Mouse (Mus musculus) frontal cortex, postnatal 10 days (tissue): ENCODE measurements around the gene Rab9.

Experiments used
- DNase-seq, 2 experiments: peaks; one replicate each; pipeline ENCODE4 v3.0.0; 2022; ENCODE audit warnings: low spot score in 2 of 2, mixed read lengths in 1 of 2

The Rab9 gene

DNA sequence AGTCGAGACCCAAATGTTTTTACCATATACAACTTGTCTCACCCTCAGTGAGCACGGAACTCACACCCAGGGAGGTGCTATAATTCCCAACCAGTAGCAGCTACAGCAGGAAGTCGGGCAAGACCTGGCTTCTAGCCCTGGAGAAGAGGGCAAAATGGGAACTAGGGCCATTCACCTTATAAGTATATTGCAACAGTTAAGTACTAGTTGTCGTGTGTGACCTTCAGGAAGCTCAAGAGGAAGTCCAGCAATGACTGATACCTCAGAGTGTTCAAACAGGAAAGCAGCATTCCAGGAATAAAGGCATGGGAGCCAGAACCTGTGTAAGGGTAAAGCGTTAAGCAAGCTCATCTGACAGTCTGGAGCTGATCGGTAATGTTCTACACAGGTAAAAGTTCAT lies 26.1 kb downstream of the Rab9 start:
- no peak for DNase-seq

DNA sequence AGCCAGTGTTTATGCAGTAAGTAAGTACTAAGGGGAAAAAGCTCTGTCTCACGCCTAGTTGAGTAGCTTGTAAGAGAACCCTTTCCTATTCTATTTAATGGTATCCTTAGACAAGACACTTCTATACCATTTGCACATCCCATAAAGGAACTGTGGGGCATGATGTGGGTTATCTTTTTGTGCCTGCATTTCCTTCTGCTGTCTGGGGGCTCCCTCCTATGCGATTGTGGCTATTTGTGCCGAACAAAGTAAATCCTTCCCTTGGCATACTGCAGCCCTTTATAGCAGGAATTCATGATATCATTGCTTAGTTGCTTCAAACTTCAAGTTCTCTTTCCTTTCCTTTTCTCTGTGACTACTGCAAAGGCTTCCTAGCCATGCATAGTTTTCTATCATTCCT lies 35.1 kb downstream of the Rab9 start:
- DNase-seq = no peak

DNA sequence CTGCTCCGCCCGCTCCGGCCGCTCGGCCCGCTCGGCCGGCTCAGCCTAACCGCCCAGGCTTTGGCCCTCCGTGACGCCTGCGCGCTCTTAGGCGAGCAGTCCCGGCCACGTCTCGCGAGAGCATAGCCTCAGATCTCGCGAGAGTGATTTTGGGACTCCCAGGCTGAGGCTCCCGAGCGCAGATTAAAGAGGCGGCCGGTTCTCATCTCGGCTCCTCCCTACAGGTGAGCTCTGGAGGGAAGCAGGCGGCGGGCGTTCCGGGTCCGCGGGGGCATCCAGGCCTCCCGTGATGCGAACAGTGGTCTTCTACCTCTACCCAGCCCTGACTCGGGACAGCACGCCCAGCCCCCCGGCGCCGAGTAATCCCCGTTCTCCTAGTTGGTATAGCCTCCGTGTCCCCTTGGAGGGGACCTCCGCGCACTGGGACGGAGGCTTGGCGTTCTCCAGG lies 39.0 kb downstream of the Rab9 start, which contains the start of gene Ofd1:
Gene Ofd1, minus strand, starts transcription at position 89 of the 448 bp plus-strand sequence.
- DNase-seq = peak; percentile 82 to 85

DNA sequence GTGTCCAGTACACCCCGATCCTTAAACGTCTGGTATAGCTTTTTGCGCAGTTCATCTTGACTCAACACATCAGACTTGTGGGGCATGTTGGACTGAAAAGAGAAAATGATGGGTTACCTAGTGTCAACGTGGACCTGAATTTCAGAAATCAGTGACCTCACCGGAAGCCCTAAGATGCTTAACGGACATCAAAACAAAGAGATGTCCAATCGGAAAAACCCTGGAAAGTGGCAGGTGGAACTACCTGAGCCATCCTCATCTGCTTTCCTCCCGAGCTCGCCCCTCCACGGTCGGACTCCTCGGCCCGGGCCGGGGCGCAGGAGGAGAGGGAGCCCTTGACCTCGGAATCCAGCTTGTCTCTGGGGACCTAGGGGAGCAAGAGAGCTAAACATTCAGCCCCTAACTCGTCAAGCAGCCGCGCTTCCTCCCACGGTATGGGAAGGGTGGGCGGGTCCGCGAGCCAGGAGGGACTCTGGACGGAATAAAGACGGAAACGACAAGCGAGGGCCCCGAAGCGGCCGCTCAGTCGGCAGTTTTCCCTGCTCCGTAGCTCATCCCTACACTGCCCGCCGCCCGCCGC lies 39.5 kb downstream of the Rab9 start, which contains the start of gene Trappc2:
Gene Trappc2, plus strand, starts transcription at position 539 of the 580 bp plus-strand sequence.
- no peak for DNase-seq

DNA sequence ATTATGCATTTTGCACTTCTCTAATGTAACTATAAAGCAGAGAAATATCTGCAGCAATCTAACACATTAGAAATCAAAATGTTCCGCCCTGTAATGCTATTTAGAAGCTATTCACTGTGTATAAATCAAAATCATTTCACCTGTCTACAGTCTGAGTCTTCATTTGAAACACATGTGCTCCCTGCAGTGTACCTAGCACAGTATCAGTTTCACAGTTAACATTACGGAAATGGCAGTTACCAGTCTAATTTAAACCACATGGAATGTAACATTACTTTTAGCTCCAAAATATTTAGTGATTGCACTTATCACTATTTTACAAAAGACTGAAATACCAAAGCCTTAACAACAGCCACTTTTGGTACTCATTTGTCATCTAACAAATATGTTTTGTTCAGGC lies 44.9 kb downstream of the Rab9 start:
- no peak for DNase-seq

DNA sequence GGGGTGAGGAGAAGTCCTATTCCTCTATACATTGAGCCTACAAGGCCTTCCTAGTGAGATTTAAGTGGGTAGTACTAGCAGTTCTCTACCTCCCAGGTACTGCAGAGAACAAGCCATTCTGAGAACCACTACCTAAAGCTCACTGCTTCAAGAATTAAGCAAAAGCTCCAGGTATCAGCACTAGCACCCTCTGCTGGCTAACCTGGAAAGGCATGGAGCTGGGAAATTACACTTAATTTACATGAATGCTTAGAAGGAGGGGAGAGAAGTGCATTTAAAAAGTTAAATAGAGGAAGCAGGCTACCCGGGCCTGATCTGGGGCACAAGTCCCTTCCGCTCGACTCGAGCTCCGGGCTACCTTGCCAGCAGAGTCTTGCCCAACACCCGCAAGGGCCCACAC lies 63.5 kb downstream of the Rab9 start:
- no peak for DNase-seq

DNA sequence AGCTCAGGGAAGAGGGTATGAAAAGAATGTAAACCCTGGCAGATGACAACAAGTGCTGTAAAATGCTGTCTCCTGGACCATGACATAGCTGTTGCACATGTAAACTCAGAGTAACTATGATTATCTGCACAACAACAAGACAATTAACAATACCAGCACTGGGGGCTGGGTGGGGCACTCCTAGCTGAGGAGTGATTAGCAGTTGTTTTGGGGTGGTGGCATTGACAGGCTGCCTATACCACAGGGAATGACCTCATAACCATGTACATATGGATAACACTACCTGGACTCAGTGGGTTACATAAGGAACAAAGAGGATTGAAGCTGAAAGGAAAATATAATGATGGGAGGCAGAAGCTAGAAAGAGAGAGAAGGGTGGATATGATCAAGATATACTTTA lies 71.8 kb downstream of the Rab9 start:
- no peak for DNase-seq
